Mouse (Mus musculus) brain, adult 2 months (tissue): ENCODE measurements at regions not wholly inside any gene's neighbourhood (a gene's known extent, or its start where the extent isn't known, plus 50 kb on each side); places are given as distances from the start of the nearest gene placed in this dataset.

Source experiments
- DNase-seq: peaks from one replicate; pipeline ENCODE4 v3.0.0; 2011; ENCODE audit warnings: low read depth, low spot score

- no peak for DNase-seq
Observed at GRCm38 (mm10) chr17:43214038-43214437, 56.1 kb upstream of the Adgrf1 start.

DNA sequence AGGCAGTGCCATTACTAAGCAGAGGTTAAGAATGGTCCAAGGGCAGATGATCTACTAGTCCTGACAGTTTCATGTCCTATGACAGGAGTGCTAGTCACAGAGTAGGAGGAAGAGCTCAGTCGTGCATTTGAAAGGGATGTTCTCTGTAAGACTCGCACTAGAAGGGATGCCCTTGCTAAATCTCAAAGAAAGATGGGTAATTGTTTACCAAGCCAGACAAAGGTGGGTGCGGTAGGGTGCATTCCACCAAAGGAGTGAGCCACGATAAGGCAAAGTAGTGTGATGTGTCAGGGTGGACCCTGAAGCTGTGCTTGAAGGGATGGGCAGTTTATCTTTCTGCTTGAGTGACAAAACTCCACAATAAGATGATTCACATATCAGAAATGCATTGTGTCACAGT is 50.5 kb upstream of the Adgrf1 start:
- DNase-seq, result no peak
